Mouse (Mus musculus): Measurements from ENCODE around the gene Rhox3c. TPM values are rescaled to one million over a fixed set of nuclear protein-coding genes. Genes with fewer than 3 reads are reported as not detected.
"Not testable (repeated sequence)": the region's sequence is repeated elsewhere in the genome, so short reads cannot be mapped to it uniquely, and the experiment has no call there.

Gene Rhox3c
- polyA plus RNA-seq (2015; fragmentation: Nextera tagmentation; extraction: Ambion mirVana) = not detected in 2 replicates

- not testable (repeated sequence) for H3K27me3 ChIP-seq (replicated peaks); H3K4me2 ChIP-seq; H3K36me3 ChIP-seq (replicated peaks); H3K9ac ChIP-seq; H3K27ac ChIP-seq; ATAC-seq (replicated peaks); H3K4me3 ChIP-seq; H3K9me3 ChIP-seq; H3K4me1 ChIP-seq
- WGBS = 93% methylated on average over 3 of the region's 4 CpGs
Measured at GRCm38 (mm10) chrX:37458285-37458684, at the start of gene Rhox3c. TSS of gene Rhox3c (plus strand) at chrX:37458585.

GRCm38 (mm10) chrX:37411767-37412166 is 46.6 kb upstream of the Rhox3c start, which contains the start of gene Rhox2b:
TSS of gene Rhox2b (plus strand) at chrX:37412067.
- ATAC-seq (replicated peaks); H3K9ac ChIP-seq; H3K4me2 ChIP-seq; H3K9me3 ChIP-seq; H3K4me1 ChIP-seq; H3K27me3 ChIP-seq (replicated peaks); H3K4me3 ChIP-seq; H3K27ac ChIP-seq; H3K36me3 ChIP-seq (replicated peaks): not testable (repeated sequence)
- WGBS = no CpG with 5 or more reads among the region's 9 CpGs

GRCm38 (mm10) chrX:37432194-37432593 is 26.2 kb upstream of the Rhox3c start, which contains the start of gene Rhox4b:
TSS of gene Rhox4b (plus strand) at chrX:37432494.
- H3K27ac ChIP-seq; H3K4me3 ChIP-seq; H3K36me3 ChIP-seq (replicated peaks); H3K9me3 ChIP-seq; H3K4me1 ChIP-seq; H3K27me3 ChIP-seq (replicated peaks); ATAC-seq (replicated peaks); H3K9ac ChIP-seq; H3K4me2 ChIP-seq: not testable (repeated sequence)
- WGBS = 94% methylated on average over 14 of the region's 15 CpGs

GRCm38 (mm10) chrX:37453380-37453779 is 5.0 kb upstream of the Rhox3c start, which contains the start of gene Rhox2c:
TSS of gene Rhox2c (plus strand) at chrX:37453680.
- ATAC-seq (replicated peaks); H3K36me3 ChIP-seq (replicated peaks); H3K27me3 ChIP-seq (replicated peaks); H3K4me1 ChIP-seq; H3K27ac ChIP-seq; H3K9me3 ChIP-seq; H3K9ac ChIP-seq; H3K4me3 ChIP-seq; H3K4me2 ChIP-seq: not testable (repeated sequence)
- WGBS = 95% methylated on average over 8 of the region's 10 CpGs

GRCm38 (mm10) chrX:37480037-37480436 is 21.7 kb downstream of the Rhox3c start, which contains the start of gene Rhox4c:
TSS of gene Rhox4c (plus strand) at chrX:37480337.
- not testable (repeated sequence) for H3K4me3 ChIP-seq; H3K9ac ChIP-seq; H3K4me1 ChIP-seq; H3K9me3 ChIP-seq; H3K27me3 ChIP-seq (replicated peaks); H3K36me3 ChIP-seq (replicated peaks); H3K27ac ChIP-seq; H3K4me2 ChIP-seq; ATAC-seq (replicated peaks)
- WGBS = 94% methylated on average over 14 of the region's 14 CpGs

GRCm38 (mm10) chrX:37514059-37514458 is 55.7 kb downstream of the Rhox3c start, which contains the start of gene Rhox4d:
TSS of gene Rhox4d (plus strand) at chrX:37514359.
- not testable (repeated sequence) for H3K9me3 ChIP-seq; H3K9ac ChIP-seq; H3K27ac ChIP-seq; H3K27me3 ChIP-seq (replicated peaks); H3K4me1 ChIP-seq; H3K4me3 ChIP-seq; ATAC-seq (replicated peaks); H3K36me3 ChIP-seq (replicated peaks); H3K4me2 ChIP-seq
- 93% methylated on average over 17 of the region's 18 CpGs for WGBS

Other genes with a start within 250 kb of the Rhox3c start
- not detected in 2 replicates for gene Gm9, start 247.5 kb upstream of the Rhox3c start, polyA plus RNA-seq (2015; fragmentation: Nextera tagmentation; extraction: Ambion mirVana)
- gene Rhox1, start 236.3 kb upstream of the Rhox3c start, polyA plus RNA-seq (2015; fragmentation: Nextera tagmentation; extraction: Ambion mirVana) = not detected in 2 replicates
- gene Rhox2a, start 213.6 kb upstream of the Rhox3c start, polyA plus RNA-seq (2015; fragmentation: Nextera tagmentation; extraction: Ambion mirVana) = not detected in 2 replicates
- gene Rhox3a, start 208.7 kb upstream of the Rhox3c start, polyA plus RNA-seq (2015; fragmentation: Nextera tagmentation; extraction: Ambion mirVana) = not detected in 2 replicates
- gene Rhox4a, start 193.2 kb upstream of the Rhox3c start, polyA plus RNA-seq (2015; fragmentation: Nextera tagmentation; extraction: Ambion mirVana) = not detected in 2 replicates
- gene Rhox3a2, start 78.6 kb upstream of the Rhox3c start, polyA plus RNA-seq (2015; fragmentation: Nextera tagmentation; extraction: Ambion mirVana) = not detected in 2 replicates
- not detected in 2 replicates for gene Rhox4a2, start 67.7 kb upstream of the Rhox3c start, polyA plus RNA-seq (2015; fragmentation: Nextera tagmentation; extraction: Ambion mirVana)
- gene Rhox2b, start 46.5 kb upstream of the Rhox3c start, polyA plus RNA-seq (2015; fragmentation: Nextera tagmentation; extraction: Ambion mirVana) = not detected in 2 replicates
- gene Rhox4b, start 26.1 kb upstream of the Rhox3c start, polyA plus RNA-seq (2015; fragmentation: Nextera tagmentation; extraction: Ambion mirVana) = not detected in 2 replicates
- not detected in 2 replicates for gene Rhox2c, start 4.9 kb upstream of the Rhox3c start, polyA plus RNA-seq (2015; fragmentation: Nextera tagmentation; extraction: Ambion mirVana)
- gene Rhox4c, start 21.8 kb downstream of the Rhox3c start, polyA plus RNA-seq (2015; fragmentation: Nextera tagmentation; extraction: Ambion mirVana) = not detected in 2 replicates
- gene Rhox2d, start 34.8 kb downstream of the Rhox3c start, polyA plus RNA-seq (2015; fragmentation: Nextera tagmentation; extraction: Ambion mirVana) = not detected in 2 replicates
- gene Rhox4d, start 55.8 kb downstream of the Rhox3c start, polyA plus RNA-seq (2015; fragmentation: Nextera tagmentation; extraction: Ambion mirVana) = not detected in 2 replicates
- gene Rhox2e, start 71.9 kb downstream of the Rhox3c start, polyA plus RNA-seq (2015; fragmentation: Nextera tagmentation; extraction: Ambion mirVana) = not detected in 2 replicates
- not detected in 2 replicates for gene Rhox3e, start 83.4 kb downstream of the Rhox3c start, polyA plus RNA-seq (2015; fragmentation: Nextera tagmentation; extraction: Ambion mirVana)
- gene Rhox4e, start 98.8 kb downstream of the Rhox3c start, polyA plus RNA-seq (2015; fragmentation: Nextera tagmentation; extraction: Ambion mirVana) = not detected in 2 replicates
- not detected in 2 replicates for gene Rhox2f, start 112.8 kb downstream of the Rhox3c start, polyA plus RNA-seq (2015; fragmentation: Nextera tagmentation; extraction: Ambion mirVana)
- gene Rhox3f, start 122.4 kb downstream of the Rhox3c start, polyA plus RNA-seq (2015; fragmentation: Nextera tagmentation; extraction: Ambion mirVana) = not detected in 2 replicates
- not detected in 2 replicates for gene Rhox4f, start 149.1 kb downstream of the Rhox3c start, polyA plus RNA-seq (2015; fragmentation: Nextera tagmentation; extraction: Ambion mirVana)
- not detected in 2 replicates for gene Rhox3g, start 170.0 kb downstream of the Rhox3c start, polyA plus RNA-seq (2015; fragmentation: Nextera tagmentation; extraction: Ambion mirVana)
- gene Rhox2g, start 184.9 kb downstream of the Rhox3c start, polyA plus RNA-seq (2015; fragmentation: Nextera tagmentation; extraction: Ambion mirVana) = not detected in 2 replicates
- gene Rhox4g, start 192.7 kb downstream of the Rhox3c start, polyA plus RNA-seq (2015; fragmentation: Nextera tagmentation; extraction: Ambion mirVana) = not detected in 2 replicates
- not detected in 2 replicates for gene Rhox3h, start 210.2 kb downstream of the Rhox3c start, polyA plus RNA-seq (2015; fragmentation: Nextera tagmentation; extraction: Ambion mirVana)
- gene Rhox2h, start 214.7 kb downstream of the Rhox3c start, polyA plus RNA-seq (2015; fragmentation: Nextera tagmentation; extraction: Ambion mirVana) = not detected in 2 replicates

Measured in midbrain, embryonic 15.5 days (tissue).